Mouse (Mus musculus) ES-Bruce4 (cell line): ENCODE data around the gene Mki67. TPM values are rescaled to one million over a fixed set of nuclear protein-coding genes. Genes with fewer than 3 reads are reported as not detected.
A peak's percentile ranks its signal among the peaks of the same experiment; 100 is the strongest.

ENCODE experiments used
- H3K27ac ChIP-seq: 2 replicates; pipeline ENCODE4 v1.5.1; 2012; ENCODE audit warnings: low read length, inconsistent platforms; ENCODE audit not compliant: insufficient read depth
- H3K27me3 ChIP-seq: 2 replicates; pipeline ENCODE4 v1.6.1; 2012; ENCODE audit warnings: mild to moderate bottlenecking, low read length, inconsistent platforms; ENCODE audit not compliant: control insufficient read depth, poor library complexity, insufficient read depth, severe bottlenecking
- H3K36me3 ChIP-seq: 2 replicates; pipeline ENCODE4 v1.6.1; 2012; ENCODE audit warnings: inconsistent platforms, mild to moderate bottlenecking, low read length, moderate library complexity; ENCODE audit not compliant: control insufficient read depth, poor library complexity, insufficient read depth, severe bottlenecking
- H3K4me1 ChIP-seq: one replicate; pipeline ENCODE4 v1.8.1; 2011; ENCODE audit warnings: low read length; ENCODE audit not compliant: control insufficient read depth, insufficient read depth
- H3K4me3 ChIP-seq: 2 replicates; pipeline ENCODE4 v1.5.1; 2011; ENCODE audit warnings: low read depth, mild to moderate bottlenecking, low read length
- H3K9ac ChIP-seq: 2 replicates; pipeline ENCODE4 v1.6.1; 2012; ENCODE audit warnings: low read depth, mild to moderate bottlenecking, inconsistent platforms; ENCODE audit not compliant: poor library complexity, severe bottlenecking
- H3K9me3 ChIP-seq: replicated peaks from 2 replicates; pipeline ENCODE4 v1.6.1; 2012; ENCODE audit warnings: mild to moderate bottlenecking, low read length, inconsistent platforms; ENCODE audit not compliant: control insufficient read depth, poor library complexity, insufficient read depth, severe bottlenecking
- CTCF ChIP-seq: IDR thresholded peaks from one replicate; pipeline ENCODE4 v1.8.1; 2011; ENCODE audit warnings: low read depth, low read length
- EP300 ChIP-seq: IDR thresholded peaks from 2 replicates; pipeline ENCODE4 v1.6.1; 2011; ENCODE audit warnings: low read depth, low read length; ENCODE audit not compliant: insufficient read depth
- POLR2A ChIP-seq: IDR thresholded peaks from one replicate; pipeline ENCODE4 v1.8.1; 2011; ENCODE audit warnings: low read length; ENCODE audit not compliant: insufficient read depth
- polyA plus RNA-seq: library from polyadenylated mRNA; stranded (reverse); fragments of >200 nt; gene quantifications from 2 replicates; pipeline ENCODE4 v1.2.4, GENCODE M21; 2011; ENCODE audit warnings: low read depth; ENCODE audit not compliant: missing spikeins, insufficient read depth, insufficient read length

Mki67 gene
- polyA plus RNA-seq, 1 experiment: 225 TPM

DNA sequence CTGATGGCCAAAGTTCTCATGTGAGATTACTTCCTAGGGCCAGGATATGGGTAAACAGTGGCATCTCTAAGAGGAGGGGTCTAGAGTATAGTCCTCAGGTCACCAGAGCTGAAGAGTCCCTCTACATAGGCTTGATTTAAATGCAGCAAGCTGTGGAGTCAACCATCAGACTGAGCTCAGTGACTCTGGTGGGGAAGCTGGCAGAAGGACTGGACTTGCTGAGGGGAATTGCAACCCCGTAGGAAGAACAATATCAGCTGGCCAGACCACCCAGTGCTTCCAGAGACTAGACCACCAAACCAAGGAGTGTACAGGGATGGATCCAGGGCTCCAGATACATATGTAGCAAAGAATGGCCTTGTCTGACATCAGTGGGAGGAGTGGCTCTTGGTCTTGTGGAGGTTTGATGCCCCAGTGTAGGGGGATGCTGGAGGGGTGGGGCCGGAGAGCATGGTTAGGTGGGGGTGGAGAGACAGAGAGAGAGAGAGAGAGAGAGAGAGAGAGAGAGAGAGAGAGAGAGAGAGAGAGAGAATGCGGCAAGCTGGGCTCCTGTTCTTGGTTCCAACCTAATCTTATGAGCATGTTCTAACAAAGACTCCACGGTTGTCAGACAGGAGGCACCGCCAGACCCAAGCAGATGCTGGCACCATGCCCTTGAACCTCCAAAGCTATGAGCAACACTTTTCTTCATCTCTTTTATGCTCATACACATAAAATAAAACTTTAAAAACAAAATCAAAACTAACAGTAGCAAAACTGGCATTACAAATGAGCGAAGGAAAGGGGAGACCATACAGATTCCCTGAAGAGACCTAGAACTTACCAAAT is 6.1 kb upstream of the Mki67 start:
- Histone ChIP-seq H3K36me3 (no peaks in the 10 kb centered on the region), H3K4me1 (no peaks in the 10 kb centered on the region), H3K9ac (no peak overlapping the region), H3K27ac (no peak overlapping the region), H3K4me3 (no peak overlapping the region), H3K9me3 (no peaks in the 10 kb centered on the region), H3K27me3 (no peaks in the 10 kb centered on the region)
- TF ChIP-seq CTCF (no peak), EP300 (no peak), POLR2A (no peak)

DNA sequence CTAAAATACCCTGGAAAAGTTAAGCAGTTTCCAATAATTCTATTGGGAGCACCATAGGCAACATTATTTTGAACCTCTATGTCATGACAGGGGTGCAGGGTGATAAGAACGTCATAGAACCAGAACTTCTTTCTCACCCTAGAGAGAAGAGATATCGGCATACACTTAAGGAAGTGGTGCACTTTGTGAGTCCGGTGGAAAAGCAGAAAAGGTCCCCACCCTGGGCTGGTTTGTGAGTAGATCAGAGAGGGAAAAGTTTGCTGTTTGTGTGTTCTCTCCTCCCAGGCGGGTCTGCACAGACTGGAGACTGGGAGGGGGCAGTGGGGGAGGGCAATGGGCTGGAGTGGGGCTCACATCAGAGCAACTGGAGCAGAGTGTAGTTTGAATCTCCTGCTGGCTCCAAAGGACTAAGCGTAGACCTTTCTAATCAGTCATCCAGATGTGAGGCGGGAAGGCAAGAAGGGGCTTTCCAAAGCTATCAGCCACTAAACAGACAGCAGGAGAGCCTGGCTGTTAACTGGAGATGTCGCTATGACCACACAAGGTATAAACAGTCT is 5.4 kb upstream of the Mki67 start:
- Histone ChIP-seq H3K36me3 (no peaks in the 10 kb centered on the region), H3K27ac (no peak overlapping the region), H3K4me3 (no peak overlapping the region), H3K4me1 (no peaks in the 10 kb centered on the region), H3K9me3 (no peaks in the 10 kb centered on the region), H3K9ac (no peak overlapping the region), H3K27me3 (no peaks in the 10 kb centered on the region)
- no peak for TF ChIP-seq POLR2A

DNA sequence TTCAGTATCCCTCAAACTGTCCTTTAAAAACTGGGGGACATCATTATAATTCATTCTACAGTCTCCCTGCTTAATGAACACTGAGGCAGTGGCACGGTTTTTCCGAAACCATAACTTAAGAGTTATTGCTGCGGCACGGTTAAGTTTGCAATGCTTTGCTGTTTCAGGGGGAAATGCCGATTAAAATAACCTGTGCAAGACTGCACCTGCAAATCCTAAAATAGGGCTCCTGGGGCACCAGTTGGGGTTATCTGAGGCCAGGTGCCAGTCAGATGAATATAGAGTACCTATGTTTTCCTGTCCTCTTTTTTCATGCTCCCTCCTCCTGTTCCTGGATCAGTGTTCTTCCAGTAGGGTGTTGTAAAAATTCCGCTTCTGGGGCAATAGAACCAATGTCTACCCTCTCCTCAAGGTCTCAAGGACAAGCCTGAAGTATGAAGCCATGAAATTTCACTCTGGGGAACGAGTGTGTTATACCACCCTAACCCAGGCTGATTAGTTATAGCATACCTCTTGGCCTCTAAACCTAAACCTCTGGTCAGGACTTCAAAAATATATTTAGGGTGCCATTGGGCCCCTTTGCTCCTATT is 902 bp upstream of the Mki67 start:
- TF ChIP-seq POLR2A (no peak), CTCF (no peak), EP300 (no peak)
- H3K9ac ChIP-seq: peak overlapping the region; percentile 49
- no peaks in the 10 kb centered on the region for H3K9me3 ChIP-seq
- peaks cover 6% of the 10 kb centered on the region for H3K36me3 ChIP-seq
- H3K27me3 ChIP-seq: no peaks in the 10 kb centered on the region
- H3K4me3 ChIP-seq: no peak overlapping the region
- no peak overlapping the region for H3K27ac ChIP-seq
- peaks cover 1% of the 10 kb centered on the region for H3K4me1 ChIP-seq

DNA sequence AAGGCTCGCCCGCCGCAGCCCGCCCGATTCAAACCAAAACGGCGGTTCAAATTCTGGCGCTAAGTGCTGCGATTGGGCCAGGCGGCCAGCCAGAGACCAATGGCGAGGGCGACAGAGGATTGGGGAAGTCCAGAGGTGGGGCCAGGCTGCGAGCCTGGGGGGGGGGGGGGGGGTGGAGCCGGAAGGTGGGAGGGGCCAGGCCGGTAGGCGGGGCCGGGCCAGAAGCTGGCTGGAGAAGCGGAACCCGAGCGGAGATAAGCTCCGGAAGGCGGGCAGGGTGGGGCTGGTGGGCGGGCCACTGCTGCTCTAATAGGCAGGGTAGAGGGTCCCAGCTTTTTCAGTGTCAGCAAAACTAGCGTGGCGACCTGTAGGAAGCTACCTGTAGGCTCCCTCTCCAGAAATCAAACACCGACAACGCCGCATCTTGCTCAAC is 300 bp upstream of the Mki67 start:
- TF ChIP-seq POLR2A: peak; percentile 22
- no peak for TF ChIP-seq CTCF
- H3K4me1 ChIP-seq: peaks cover 1% of the 10 kb centered on the region
- peak overlapping the region; percentile 98 for H3K9ac ChIP-seq
- H3K27ac ChIP-seq: no peak overlapping the region
- peak overlapping the region; percentile 9; the same call in 1 of the 2 replicates for H3K4me3 ChIP-seq
- H3K36me3 ChIP-seq: peaks cover 6% of the 10 kb centered on the region
- no peaks in the 10 kb centered on the region for H3K9me3 ChIP-seq
- H3K27me3 ChIP-seq: no peaks in the 10 kb centered on the region

DNA sequence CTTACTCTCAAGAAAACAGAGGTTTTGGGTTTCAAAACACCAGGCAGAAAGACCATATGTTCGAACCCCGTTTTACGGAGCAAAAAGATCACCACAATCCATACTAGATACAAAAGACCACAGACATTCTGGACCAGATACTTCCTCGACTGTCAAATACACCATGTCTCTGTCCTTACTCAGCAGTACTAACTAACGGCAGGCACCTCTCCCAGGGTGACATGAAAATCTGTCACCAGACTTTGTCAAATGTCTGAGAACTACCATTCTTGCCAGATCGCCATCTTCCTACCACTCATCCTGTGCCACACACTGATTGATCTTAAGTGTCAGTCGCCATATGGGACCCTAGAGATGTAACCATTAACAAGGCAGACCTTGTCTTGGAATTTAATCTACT is 995 bp downstream of the Mki67 start:
- peak overlapping the region; percentile 98 for H3K4me3 ChIP-seq
- no peaks in the 10 kb centered on the region for H3K27me3 ChIP-seq
- no peak overlapping the region for H3K27ac ChIP-seq
- TF ChIP-seq POLR2A (no peak), EP300 (no peak), CTCF (no peak)
- H3K9me3 ChIP-seq: no peaks in the 10 kb centered on the region
- peak overlapping the region; percentile 98 for H3K9ac ChIP-seq
- H3K36me3 ChIP-seq: peaks cover 12% of the 10 kb centered on the region
- H3K4me1 ChIP-seq: peaks cover 1% of the 10 kb centered on the region

DNA sequence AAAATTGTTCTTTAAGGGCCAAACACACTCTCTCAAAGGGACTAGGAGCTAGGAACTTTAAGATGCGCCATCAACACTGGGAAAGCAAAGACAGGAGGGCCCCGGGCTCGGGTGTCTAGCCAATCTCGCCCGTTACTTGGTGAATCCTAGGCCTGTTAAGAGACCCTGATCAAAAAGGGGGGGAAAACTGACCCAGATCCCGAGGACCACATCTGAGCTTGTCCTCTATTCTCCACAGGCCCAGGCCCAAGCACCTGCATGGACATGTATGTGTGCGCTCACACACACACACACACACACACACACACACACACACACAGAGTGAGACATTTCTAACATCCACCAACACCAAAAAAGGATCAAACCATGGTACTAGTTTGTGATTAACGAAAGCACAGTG is 2.8 kb downstream of the Mki67 start:
- no peaks in the 10 kb centered on the region for H3K9me3 ChIP-seq
- no peak for TF ChIP-seq EP300
- TF ChIP-seq POLR2A: no peak
- no peak for TF ChIP-seq CTCF
- H3K36me3 ChIP-seq: peaks cover 26% of the 10 kb centered on the region
- H3K9ac ChIP-seq: no peak overlapping the region
- H3K4me1 ChIP-seq: peaks cover 1% of the 10 kb centered on the region
- H3K4me3 ChIP-seq: no peak overlapping the region
- no peaks in the 10 kb centered on the region for H3K27me3 ChIP-seq
- no peak overlapping the region for H3K27ac ChIP-seq
